Mouse (Mus musculus) bone marrow macrophage, adult 2 months (primary cell): Measurements from ENCODE around the gene Cox10.

Experiments used
- CTCF ChIP-seq: IDR thresholded peaks from 2 replicates; pipeline ENCODE4 v1.5.1; 2012; ENCODE audit warnings: low read depth, mild to moderate bottlenecking, low read length, moderate library complexity
- POLR2A ChIP-seq: IDR thresholded peaks from 2 replicates; pipeline ENCODE4 v1.6.1; 2012; ENCODE audit warnings: mild to moderate bottlenecking, low read depth, low read length, borderline replicate concordance

- TF ChIP-seq CTCF (no peak), POLR2A (no peak)
Observed at GRCm38 (mm10) chr11:63948371-63948770, 130.9 kb downstream of the Cox10 start.
